Mouse (Mus musculus) lung, postnatal 0 days (tissue): ENCODE measurements around the gene Gm37240.

Source experiments
- CTCF ChIP-seq: IDR thresholded peaks from 2 replicates; pipeline ENCODE4 v1.5.1; 2016; ENCODE audit warnings: antibody characterized with exemption, mild to moderate bottlenecking
- EP300 ChIP-seq: IDR thresholded peaks from 2 replicates; pipeline ENCODE4 v1.6.1; 2016; ENCODE audit warnings: antibody characterized with exemption, mild to moderate bottlenecking, control low read depth

GRCm38 (mm10) chr3:85817191-85817590, 70.1 kb downstream of the Gm37240 start, which contains the start of gene Fam160a1:
- TF ChIP-seq EP300 (no peak), CTCF (no peak)
